Mouse (Mus musculus) lung, postnatal 0 days (tissue): ENCODE results near the gene Duoxa2.

Experiments used
- CTCF ChIP-seq: IDR thresholded peaks from 2 replicates; pipeline ENCODE4 v1.5.1; 2016; ENCODE audit warnings: antibody characterized with exemption, mild to moderate bottlenecking
- EP300 ChIP-seq: IDR thresholded peaks from 2 replicates; pipeline ENCODE4 v1.6.1; 2016; ENCODE audit warnings: antibody characterized with exemption, mild to moderate bottlenecking, control low read depth

GRCm38 (mm10) chr2:122317384-122317783, 18.7 kb downstream of the Duoxa2 start:
- TF ChIP-seq EP300 = no peak
- no peak for TF ChIP-seq CTCF
